ENCODE assay signal across 9 mouse cellular contexts in genomic region chr17:35868961-35869345, GRCm38 (mm10). TPM values are rescaled to one million over a fixed set of nuclear protein-coding genes. Genes with fewer than 3 reads are reported as not detected.
DNase-seq lines count a peak whose midpoint lies in the region; ATAC-seq and TF ChIP-seq lines count a peak whose summit lies in the region.
"Had no signal": no experiment of that assay in that cellular context is flagged by ENCODE, and none has a peak within 500 bp of the region (broad histone marks: within the 10 kb centered on the region; RNA-seq: fewer than 3 reads in every experiment).

No protein-coding gene starts in this region.

- peak overlapping the region; percentile 96 for H3K4me2 ChIP-seq in heart, embryonic 13.5 days
- peak overlapping the region; percentile 85 for H3K4me2 ChIP-seq in CH12.LX (ENCODE audit: insufficient read depth, low read depth, poor library complexity, severe bottlenecking)
- peak overlapping the region; percentile 92 for H3K4me2 ChIP-seq in forebrain, embryonic 14.5 days (ENCODE audit: low read length)
- H3K4me2 ChIP-seq in liver, embryonic 15.5 days, result peak overlapping the region; percentile 78

- 5% methylated on average over 7 of the region's 7 CpGs for WGBS in heart, embryonic 13.5 days
- 4% methylated on average over 7 of the region's 7 CpGs for WGBS in forebrain, embryonic 14.5 days
- 3% methylated on average over 7 of the region's 7 CpGs for WGBS in liver, embryonic 15.5 days (ENCODE audit: insufficient replicate concordance)

- TF ChIP-seq CTCF in CH12.LX (conservative IDR thresholded peaks at IDR 0.05 in 1 of 2, IDR thresholded peaks at IDR 0.05 in 1 of 2; ENCODE audit: low read depth in 2 of 2, low read length in 2 of 2), result no peak

- peaks cover 78% of the 10 kb centered on the region for H3K4me1 ChIP-seq in heart, embryonic 13.5 days
- peaks cover 0 to 32% of the 10 kb centered on the region in 2 experiments; a peak in 2 of 4 replicates for H3K4me1 ChIP-seq in CH12.LX (ENCODE audit: control insufficient read depth in 1 of 2, insufficient read depth in 2 of 2)
- H3K4me1 ChIP-seq in forebrain, embryonic 14.5 days (ENCODE audit: control insufficient read depth, insufficient read depth, low read length), result peaks cover 33% of the 10 kb centered on the region
- H3K4me1 ChIP-seq in liver, embryonic 15.5 days (replicated peaks), result peaks cover 77% of the 10 kb centered on the region

- H3K27me3 ChIP-seq in heart, embryonic 13.5 days (replicated peaks), result no peaks in the 10 kb centered on the region
- no peaks in the 10 kb centered on the region for H3K27me3 ChIP-seq in CH12.LX (replicated peaks)
- no peaks in the 10 kb centered on the region for H3K27me3 ChIP-seq in forebrain, embryonic 14.5 days (replicated peaks; ENCODE audit: control insufficient read depth, insufficient read depth, low read length)
- H3K27me3 ChIP-seq in liver, embryonic 15.5 days, result peaks cover 80% of the 10 kb centered on the region

- peak overlapping the region; percentile 97 for H3K27ac ChIP-seq in heart, embryonic 13.5 days (replicated peaks)
- peak overlapping the region; percentile 83 for H3K27ac ChIP-seq in CH12.LX (ENCODE audit: insufficient read depth, low read depth)
- no peak overlapping the region for H3K27ac ChIP-seq in forebrain, embryonic 14.5 days (ENCODE audit: low read depth, low read length)
- peak overlapping the region; percentile 82 for H3K27ac ChIP-seq in liver, embryonic 15.5 days (replicated peaks)

- ATAC-seq in heart, embryonic 13.5 days (ENCODE audit: extremely low read depth, insufficient number of reproducible peaks, low FRiP score, low TSS enrichment), result no peak
- no peak for ATAC-seq in forebrain, embryonic 14.5 days
- no peak for ATAC-seq in liver, embryonic 15.5 days (ENCODE audit: insufficient read depth)

- peak overlapping the region; percentile 68 for H3K4me3 ChIP-seq in heart, embryonic 13.5 days
- peak overlapping the region; percentile 63 to 99 (median 74) for H3K4me3 ChIP-seq in CH12.LX (replicated peaks in 1 of 3; ENCODE audit: low read depth in 2 of 3, low read length in 2 of 3, poor library complexity in 1 of 3)
- H3K4me3 ChIP-seq in forebrain, embryonic 14.5 days (ENCODE audit: low read depth, low read length), result peak overlapping the region; percentile 59
- peak overlapping the region; percentile 58 for H3K4me3 ChIP-seq in liver, embryonic 15.5 days (replicated peaks)

- dilution Hi-C loops in CH12.LX (cut with MboI; ENCODE audit: extremely low pct_ligation_motif_present, extremely low pct_unique_long_range_greater_than_20kb, low sequenced_read_pairs), result no loop called here

- peaks cover 33% of the 10 kb centered on the region for H3K36me3 ChIP-seq in heart, embryonic 13.5 days
- H3K36me3 ChIP-seq in CH12.LX (replicated peaks in 1 of 2; ENCODE audit: control insufficient read depth in 1 of 2, insufficient read depth in 1 of 2, low read length in 1 of 2), result peaks cover 0 to 21% of the 10 kb centered on the region in 2 experiments
- peaks cover 19% of the 10 kb centered on the region for H3K36me3 ChIP-seq in forebrain, embryonic 14.5 days (ENCODE audit: control insufficient read depth, insufficient read depth, low read length)
- H3K36me3 ChIP-seq in liver, embryonic 15.5 days (replicated peaks), result peaks cover 8% of the 10 kb centered on the region; the same call in 1 of the 2 replicates

- DNase-seq in heart, postnatal 36 days, result no peak
- DNase-seq in CH12.LX (ENCODE audit: extremely low read depth), result no peak
- no peak for DNase-seq in forebrain, embryonic 14.5 days (ENCODE audit: low spot score)
- DNase-seq in T-cell, adult 2 months (ENCODE audit: low spot score), result no peak
- no peak for DNase-seq in right cerebral cortex, postnatal 10 days (ENCODE audit: low spot score in 2 of 2)
- DNase-seq in kidney, postnatal 10 days, result no peak
- DNase-seq: right cerebral cortex, postnatal 14 days had no signal

- in situ Hi-C loops in CH12.LX (cut with MboI; ENCODE audit: low pct_ligation_motif_present, low pct_unique_long_range_greater_than_20kb, low sequenced_read_pairs), result loop anchor here (10.0 kb wide), 1 partner anchor 134 kb away; no protein-coding TSS in a partner anchor

- no peak for TF ChIP-seq RAD21 in CH12.LX (IDR thresholded peaks at IDR 0.05; ENCODE audit: low read depth, low read length)

- no peak for TF ChIP-seq POLR2A in CH12.LX (IDR thresholded peaks at IDR 0.05; ENCODE audit: low read depth, low read length)

- intact Hi-C loops in heart, postnatal 36 days (cut with DNase I), result no loop called here

- TF ChIP-seq EP300 in CH12.LX (IDR thresholded peaks at IDR 0.05; ENCODE audit: low read length), result no peak

- H3K79me2 ChIP-seq in CH12.LX (replicated peaks; ENCODE audit: control insufficient read depth, extremely low read depth, insufficient read depth, poor library complexity, severe bottlenecking), result peaks cover 51% of the 10 kb centered on the region

- peak overlapping the region; percentile 91 for H3K9ac ChIP-seq in heart, embryonic 13.5 days
- H3K9ac ChIP-seq in CH12.LX (ENCODE audit: insufficient read depth, low read depth), result peak overlapping the region; percentile 69
- H3K9ac ChIP-seq in forebrain, embryonic 14.5 days (ENCODE audit: low read length), result peak overlapping the region; percentile 72
- H3K9ac ChIP-seq in liver, embryonic 15.5 days, result peak overlapping the region; percentile 44; the same call in 1 of the 2 replicates

- H3K9me3 ChIP-seq in heart, embryonic 13.5 days, result no peaks in the 10 kb centered on the region
- H3K9me3 ChIP-seq in CH12.LX (replicated peaks; ENCODE audit: low read length), result peaks cover 4% of the 10 kb centered on the region
- peaks cover 4% of the 10 kb centered on the region; the same call in 1 of the 2 replicates for H3K9me3 ChIP-seq in forebrain, embryonic 14.5 days (replicated peaks; ENCODE audit: control insufficient read depth, low read length)
- no peaks in the 10 kb centered on the region for H3K9me3 ChIP-seq in liver, embryonic 15.5 days (replicated peaks)

TF ChIP-seq in CH12.LX, 34 proteins besides CTCF, POLR2A, EP300 and RAD21:
- no peak for TF ChIP-seq HCFC1 (IDR thresholded peaks at IDR 0.05; ENCODE audit: low read depth, low read length)
- TF ChIP-seq SIN3A (IDR thresholded peaks at IDR 0.05; ENCODE audit: low read length), result 0 out of 2 replicates have a peak, but pooled peaks have one; percentile 19
- TF ChIP-seq ETS1 (conservative IDR thresholded peaks at IDR 0.05; ENCODE audit: low read depth, low read length), result no peak

RNA-seq across cellular contexts. Expression of gene Ppp1r18, which starts 3.6 kb away (rescaled TPM):
- 19.8 and 21.0 TPM in 2 replicates for polyA plus RNA-seq in heart, embryonic 13.5 days (2015; fragmentation: Nextera tagmentation; extraction: Ambion mirVana)
- total RNA-seq in heart, postnatal 36 days (2021), result 10 to 100 TPM; 15.6 to 17.0 TPM
- total RNA-seq in CH12.LX (2012; rRNA removed) (20.5 and 21.4 TPM in 2 replicates), CH12.LX (2014; rRNA removed) (7.5 and 8.5 TPM in 2 replicates)
- 48.9 and 50.1 TPM in 2 replicates for polyA plus RNA-seq in CH12.LX (2012; ENCODE audit: insufficient read length, low read depth)
- polyA plus RNA-seq in forebrain, embryonic 14.5 days (2014; fragmentation: Nextera tagmentation; extraction: Ambion mirVana), result 21.2 and 22.0 TPM in 2 replicates
- polyA plus RNA-seq in liver, embryonic 15.5 days (2015; fragmentation: Nextera tagmentation; extraction: Ambion mirVana), result 12.4 and 12.8 TPM in 2 replicates

RNA-seq across cellular contexts. Expression of gene Nrm, which starts 7.8 kb away (rescaled TPM):
- polyA plus RNA-seq in heart, embryonic 13.5 days (2015; fragmentation: Nextera tagmentation; extraction: Ambion mirVana), result 43.5 and 50.5 TPM in 2 replicates
- 1 to 10 TPM; 2.3 to 2.4 TPM for total RNA-seq in heart, postnatal 36 days (2021)
- 12.5 and 16.7 TPM in 2 replicates for total RNA-seq in CH12.LX (2012; rRNA removed)
- 10.0 and 12.1 TPM in 2 replicates for total RNA-seq in CH12.LX (2014; rRNA removed)
- 14.0 and 15.4 TPM in 2 replicates for polyA plus RNA-seq in CH12.LX (2012; ENCODE audit: insufficient read length, low read depth)
- 23.9 and 29.6 TPM in 2 replicates for polyA plus RNA-seq in forebrain, embryonic 14.5 days (2014; fragmentation: Nextera tagmentation; extraction: Ambion mirVana)
- 22.0 and 22.5 TPM in 2 replicates for polyA plus RNA-seq in liver, embryonic 15.5 days (2015; fragmentation: Nextera tagmentation; extraction: Ambion mirVana)

RNA-seq across cellular contexts. Expression of gene Dhx16, which starts 10.7 kb away (rescaled TPM):
- polyA plus RNA-seq in heart, embryonic 13.5 days (2015; fragmentation: Nextera tagmentation; extraction: Ambion mirVana), result 22.8 and 27.7 TPM in 2 replicates
- total RNA-seq in heart, postnatal 36 days (2021), result 10 to 100 TPM; 19.2 to 22.2 TPM
- total RNA-seq in CH12.LX (2012; rRNA removed), result 75.3 and 81.0 TPM in 2 replicates
- 74.8 and 75.0 TPM in 2 replicates for total RNA-seq in CH12.LX (2014; rRNA removed)
- 84.4 and 107 TPM in 2 replicates for polyA plus RNA-seq in CH12.LX (2012; ENCODE audit: insufficient read length, low read depth)
- 29.3 and 31.8 TPM in 2 replicates for polyA plus RNA-seq in forebrain, embryonic 14.5 days (2014; fragmentation: Nextera tagmentation; extraction: Ambion mirVana)
- 31.1 and 37.0 TPM in 2 replicates for polyA plus RNA-seq in liver, embryonic 15.5 days (2015; fragmentation: Nextera tagmentation; extraction: Ambion mirVana)

RNA-seq across cellular contexts. Expression of gene Mdc1, which starts 27.6 kb away (rescaled TPM):
- polyA plus RNA-seq in heart, embryonic 13.5 days (2015; fragmentation: Nextera tagmentation; extraction: Ambion mirVana), result 17.7 and 18.4 TPM in 2 replicates
- total RNA-seq in heart, postnatal 36 days (2021), result 10 to 100 TPM; 12.2 to 14.2 TPM
- 8.2 and 8.5 TPM in 2 replicates for total RNA-seq in CH12.LX (2012; rRNA removed)
- total RNA-seq in CH12.LX (2014; rRNA removed), result 2.4 and 3.3 TPM in 2 replicates
- polyA plus RNA-seq in CH12.LX (2012; ENCODE audit: insufficient read length, low read depth), result 14.4 and 15.7 TPM in 2 replicates
- polyA plus RNA-seq in forebrain, embryonic 14.5 days (2014; fragmentation: Nextera tagmentation; extraction: Ambion mirVana), result 12.2 and 14.4 TPM in 2 replicates
- polyA plus RNA-seq in liver, embryonic 15.5 days (2015; fragmentation: Nextera tagmentation; extraction: Ambion mirVana), result 8.5 and 9.1 TPM in 2 replicates

RNA-seq across cellular contexts. Expression of gene 2310061I04Rik, which starts 28.3 kb away (rescaled TPM):
- polyA plus RNA-seq in heart, embryonic 13.5 days (2015; fragmentation: Nextera tagmentation; extraction: Ambion mirVana), result 25.2 and 31.3 TPM in 2 replicates
- 100 to 1,000 TPM; 109 to 112 TPM for total RNA-seq in heart, postnatal 36 days (2021)
- 7.1 and 8.7 TPM in 2 replicates for total RNA-seq in CH12.LX (2012; rRNA removed)
- 4.2 and 5.7 TPM in 2 replicates for total RNA-seq in CH12.LX (2014; rRNA removed)
- 39.5 and 46.4 TPM in 2 replicates for polyA plus RNA-seq in CH12.LX (2012; ENCODE audit: insufficient read length, low read depth)
- polyA plus RNA-seq in forebrain, embryonic 14.5 days (2014; fragmentation: Nextera tagmentation; extraction: Ambion mirVana), result 30.4 and 34.3 TPM in 2 replicates
- 8.5 and 9.7 TPM in 2 replicates for polyA plus RNA-seq in liver, embryonic 15.5 days (2015; fragmentation: Nextera tagmentation; extraction: Ambion mirVana)
